Mouse (Mus musculus) heart, adult 10 weeks (tissue): ENCODE results near the gene Tsr3. TPM values are rescaled to one million over a fixed set of nuclear protein-coding genes. Genes with fewer than 3 reads are reported as not detected.

Experiments
- polyA plus RNA-seq: library from polyadenylated mRNA; stranded (reverse); fragments of 350-450 nt; fragmentation: Illumina TruSeq; extraction: RNeasy Lipid Tissue Mini Kit (QIAGEN cat#74804); gene quantifications from one replicate; pipeline ENCODE4 v1.2.3, GENCODE M21; 2014; ENCODE audit warnings: low read depth, low replicate concordance

The Tsr3 gene
- 9.7 TPM for polyA plus RNA-seq

DNA sequence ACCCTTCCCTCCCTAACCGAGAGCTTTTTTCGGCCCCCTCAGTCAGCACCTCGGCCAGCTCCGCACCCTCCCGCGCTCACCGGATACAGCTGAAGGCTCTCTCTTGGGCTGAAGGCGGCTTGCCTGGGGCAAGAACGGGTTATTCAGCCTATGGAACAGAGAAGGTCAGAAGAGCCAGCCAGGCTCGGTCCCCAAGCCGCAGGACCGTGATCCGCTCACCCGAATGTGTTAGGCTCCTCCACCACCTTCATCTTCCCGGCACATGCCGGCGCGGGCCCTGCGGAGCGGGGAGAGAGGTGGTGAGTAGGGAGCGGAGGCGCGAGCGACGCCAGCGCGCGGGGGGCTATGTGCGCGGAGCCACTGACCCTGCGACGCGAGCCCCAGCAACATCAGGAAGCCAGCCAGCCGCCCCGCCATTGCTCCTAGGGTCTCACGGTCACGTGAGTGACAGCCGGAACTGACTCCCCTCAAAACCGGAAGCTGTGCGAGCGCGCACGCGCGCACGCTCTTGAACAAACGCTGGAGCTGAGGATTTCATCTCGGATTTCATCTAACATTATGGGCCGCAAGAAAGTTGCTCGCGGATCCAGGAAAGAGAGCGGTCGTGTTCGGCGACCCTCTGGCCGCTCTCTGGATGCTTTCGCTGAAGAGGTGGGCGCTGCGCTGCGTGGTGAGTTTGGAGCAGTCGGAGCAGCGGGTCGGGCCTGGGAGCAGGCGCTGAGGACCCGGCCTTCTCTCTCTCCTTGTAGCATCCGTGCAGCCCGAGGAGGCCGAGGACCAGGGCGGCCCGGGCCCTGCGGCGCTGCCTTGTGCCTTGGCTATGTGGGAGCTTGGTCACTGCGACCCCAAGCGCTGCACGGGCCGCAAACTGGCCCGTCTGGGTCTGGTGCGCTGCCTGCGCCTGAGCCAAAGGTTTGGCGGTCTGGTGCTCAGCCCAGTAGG lies at the start of gene Tsr3, which contains the start of gene Gnptg:
Tsr3 (plus strand) TSS at position 476 of the 942 bp plus-strand sequence.
Gnptg (minus strand) TSS at position 430 of the 942 bp plus-strand sequence.

DNA sequence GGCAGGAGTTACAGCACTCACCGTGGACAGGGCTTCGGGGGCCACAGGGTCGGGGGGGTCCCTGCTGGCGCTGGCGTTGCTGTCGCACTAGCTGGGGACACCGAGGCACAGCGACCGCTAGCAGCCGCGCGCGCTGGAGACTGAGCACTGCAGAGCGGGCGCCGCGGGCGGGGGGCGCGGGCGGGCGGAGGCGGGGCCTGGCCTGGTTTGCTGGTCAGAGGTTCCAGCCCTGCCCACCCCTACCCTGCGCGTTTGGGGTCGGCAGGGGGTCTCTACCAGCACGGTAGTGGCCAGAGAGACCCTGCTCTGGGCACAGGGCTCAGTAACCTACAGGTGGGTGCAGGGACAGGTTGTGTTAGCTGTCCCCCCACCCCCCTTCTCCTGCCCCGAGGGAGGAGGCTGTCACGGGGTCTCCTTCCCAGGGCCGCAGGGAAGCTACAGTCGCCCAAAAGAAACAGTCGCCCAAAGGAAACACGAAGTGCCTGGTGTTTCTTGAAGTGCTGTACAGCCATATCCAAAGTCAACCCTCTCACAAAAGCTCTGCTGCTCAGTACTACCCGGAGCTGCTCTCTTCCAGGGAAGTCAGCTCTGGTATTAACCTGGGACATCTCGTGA lies 16.3 kb downstream of the Tsr3 start, which contains the start of gene Baiap3:
Baiap3 (minus strand) TSS at position 225 of the 615 bp plus-strand sequence.

DNA sequence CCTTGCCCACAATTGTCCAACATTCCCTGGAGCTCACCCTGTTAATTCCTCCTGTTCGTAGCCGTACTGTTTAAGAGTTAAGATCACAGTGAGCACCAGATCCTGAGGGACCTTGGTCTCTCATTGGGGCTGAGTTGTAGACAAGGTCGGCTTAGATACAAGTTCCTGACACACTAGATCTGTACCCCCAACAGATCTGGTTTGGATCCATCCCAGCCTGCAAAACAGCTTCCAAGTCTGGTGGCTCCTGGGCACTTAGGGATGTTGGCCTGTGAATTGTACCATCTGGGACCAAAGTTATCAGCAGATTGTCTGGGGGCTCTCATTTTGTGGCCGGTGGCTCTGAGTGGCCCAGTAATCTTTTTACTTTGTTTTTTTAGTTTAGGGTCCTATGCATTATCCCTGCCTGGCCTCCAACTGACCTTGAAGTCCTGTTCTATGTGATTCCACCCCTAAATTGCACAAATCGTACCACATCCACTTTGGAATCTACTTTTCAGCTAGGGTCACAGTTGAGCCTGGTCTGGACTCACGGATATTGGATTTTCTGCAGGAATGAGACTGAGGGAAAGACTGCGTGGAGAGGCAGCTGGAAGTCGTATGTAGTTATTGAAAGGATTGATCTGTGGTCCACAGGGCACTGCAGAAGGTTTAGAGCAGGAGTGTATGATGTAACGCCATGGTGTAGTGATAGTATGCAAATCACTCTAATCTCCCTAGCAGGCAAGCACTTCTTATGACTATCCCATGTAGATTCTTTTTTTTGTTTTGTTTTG lies 34.8 kb downstream of the Tsr3 start, which contains the start of gene Ube2i:
Ube2i (minus strand) TSS at position 52 of the 776 bp plus-strand sequence.

Other genes starting within 250 kb of the Tsr3 start
- gene Cramp1l, start 224.4 kb upstream of the Tsr3 start, polyA plus RNA-seq = 8.1 TPM
- gene Ift140, start 224.1 kb upstream of the Tsr3 start, polyA plus RNA-seq = 5.2 TPM
- gene Tmem204, start 156.6 kb upstream of the Tsr3 start, polyA plus RNA-seq = 49.6 TPM
- gene Telo2, start 124.2 kb upstream of the Tsr3 start, polyA plus RNA-seq = 17.6 TPM
- not detected for gene Ptx4, start 119.4 kb upstream of the Tsr3 start, polyA plus RNA-seq
- gene Clcn7, start 106.8 kb upstream of the Tsr3 start, polyA plus RNA-seq = 22.7 TPM
- not detected for gene Ccdc154, start 77.7 kb upstream of the Tsr3 start, polyA plus RNA-seq
- not detected for gene Gm38655, start 64.7 kb upstream of the Tsr3 start, polyA plus RNA-seq
- gene BC003965, start 55.6 kb upstream of the Tsr3 start, polyA plus RNA-seq = 21.1 TPM
- 9.1 TPM for gene Unkl, start 51.8 kb upstream of the Tsr3 start, polyA plus RNA-seq
- 18.7 TPM for gene Gnptg, start within 50 bp of the Tsr3 start, polyA plus RNA-seq
- 1.0 TPM for gene Baiap3, start 16.2 kb downstream of the Tsr3 start, polyA plus RNA-seq
- gene Ube2i, start 34.5 kb downstream of the Tsr3 start, polyA plus RNA-seq = 105 TPM
- not detected for gene Prss34, start 58.2 kb downstream of the Tsr3 start, polyA plus RNA-seq
- not detected for gene Prss28, start 68.5 kb downstream of the Tsr3 start, polyA plus RNA-seq
- gene Prss29, start 78.5 kb downstream of the Tsr3 start, polyA plus RNA-seq = not detected
- gene Tpsab1, start 105.4 kb downstream of the Tsr3 start, polyA plus RNA-seq = 0.39 TPM
- gene Tpsb2, start 126.1 kb downstream of the Tsr3 start, polyA plus RNA-seq = 2.8 TPM
- not detected for gene Tpsg1, start 129.1 kb downstream of the Tsr3 start, polyA plus RNA-seq
- gene Cacna1h, start 193.6 kb downstream of the Tsr3 start, polyA plus RNA-seq = 13.6 TPM
- 0.29 TPM for gene Tekt4, start 214.4 kb downstream of the Tsr3 start, polyA plus RNA-seq